Mouse (Mus musculus): ENCODE results near the gene Fam71a. TPM values are rescaled to one million over a fixed set of nuclear protein-coding genes. Genes with fewer than 3 reads are reported as not detected.

Gene Fam71a
- total RNA-seq, 4 experiments from 2014 or later, result not detected

GRCm38 (mm10) chr1:191125811-191126638, 38.6 kb downstream of the Fam71a start:
- no peak for DNase-seq (ENCODE audit: low spot score in 2 of 2)

- no peak for DNase-seq (ENCODE audit: low spot score in 2 of 2)
Measured at GRCm38 (mm10) chr1:191124288-191124687, 40.3 kb downstream of the Fam71a start.

DNA sequence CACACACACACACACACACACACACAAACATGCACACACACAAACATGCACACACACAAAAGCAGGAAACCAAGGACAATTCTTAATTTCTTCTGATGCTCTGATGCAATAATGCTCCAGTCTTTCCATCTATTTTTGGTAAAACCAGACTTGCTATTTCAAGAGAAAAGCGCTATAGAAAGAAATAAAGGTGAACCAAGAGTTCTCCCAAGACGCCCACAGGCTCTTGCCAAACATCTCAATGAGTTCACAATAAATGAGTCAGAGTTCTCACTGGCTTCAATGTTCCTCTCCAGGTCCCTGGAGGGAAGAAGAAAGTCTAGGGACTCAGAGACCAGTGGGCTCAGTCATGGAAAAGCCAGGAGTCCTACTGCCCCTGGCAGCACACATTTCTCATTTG, 40.9 kb downstream of the Fam71a start:
- no peak for DNase-seq (ENCODE audit: low spot score in 2 of 2)

DNA sequence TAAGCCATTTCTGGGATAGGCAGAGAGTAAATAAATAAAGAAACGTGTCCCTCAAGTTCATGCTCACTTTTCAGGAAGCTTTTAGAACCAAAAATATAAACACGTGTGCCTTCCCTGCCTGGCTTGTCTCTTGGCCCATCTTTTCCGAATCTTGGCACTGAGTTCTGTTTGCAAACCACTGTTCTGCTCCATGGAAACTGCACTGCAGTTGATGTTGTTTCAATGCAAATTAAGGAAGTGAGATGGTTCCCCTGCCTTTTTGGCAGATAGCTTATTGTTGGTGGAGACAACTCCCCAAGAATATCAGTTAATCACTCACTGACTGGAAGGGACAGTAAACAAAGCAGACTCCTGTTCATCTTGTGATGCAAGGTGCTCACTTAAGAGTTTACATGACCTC, 41.9 kb downstream of the Fam71a start:
- DNase-seq (ENCODE audit: low spot score in 2 of 2), result no peak

- no peak for DNase-seq (ENCODE audit: low spot score in 2 of 2)
Measured at GRCm38 (mm10) chr1:191115514-191116238, 48.9 kb downstream of the Fam71a start.

DNA sequence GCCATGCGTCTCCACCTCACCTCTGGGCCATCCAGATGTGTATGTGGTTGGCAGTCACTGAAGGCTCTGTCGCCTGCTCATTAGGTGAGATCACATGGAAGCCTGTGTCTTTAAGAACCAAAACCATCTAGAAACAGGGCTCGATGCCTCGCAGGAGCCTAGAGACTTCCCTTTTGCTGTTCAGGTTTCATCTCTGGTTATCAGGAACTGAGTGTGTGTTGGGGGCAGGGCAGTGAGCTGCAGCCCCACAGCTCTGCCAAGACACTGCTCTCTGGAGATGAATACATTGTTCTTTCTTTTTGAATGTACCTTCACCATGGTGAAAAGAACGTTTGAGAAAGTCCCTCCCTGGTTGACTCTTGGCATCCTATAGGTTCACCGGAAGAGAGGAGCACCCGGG, 49.7 kb downstream of the Fam71a start:
- DNase-seq (ENCODE audit: low spot score in 2 of 2), result no peak

Other genes with a start within 250 kb of the Fam71a start
- gene Angel2, start 239.7 kb downstream of the Fam71a start, total RNA-seq (2022), result 10 to 100 TPM; 49.4 to 61.7 (median 58.3) TPM
- 1 to 10 TPM; 1.2 to 2.7 (median 1.7) TPM for gene Vash2, start 185.5 kb downstream of the Fam71a start, total RNA-seq (2022)
- gene Flvcr1, start 138.7 kb downstream of the Fam71a start, total RNA-seq (2022), result 10 to 100 TPM; 16.8 to 20.0 (median 18.8) TPM
- not detected for gene Spata45, start 128.2 kb downstream of the Fam71a start, total RNA-seq (2022)
- gene Tatdn3, start 101.9 kb downstream of the Fam71a start, total RNA-seq (2022), result 10 to 100 TPM; 33.7 to 56.3 (median 49.8) TPM
- gene Nsl1, start 101.8 kb downstream of the Fam71a start, total RNA-seq (2022), result 1 to 10 TPM in 2 of 4 experiments, under 1 TPM in 2; 0.29 to 1.5 (median 0.89) TPM
- 1 to 10 TPM in 3 of 4 experiments, not detected in 1; 1.6 to 3.9 (median 3.7) TPM for gene Batf3, start 67.0 kb downstream of the Fam71a start, total RNA-seq (2022)
- 1 to 10 TPM in 3 of 4 experiments, under 1 TPM in 1; 0.80 to 7.7 (median 3.5) TPM for gene Atf3, start 53.2 kb upstream of the Fam71a start, total RNA-seq (2022)
- gene Nenf, start 153.4 kb upstream of the Fam71a start, total RNA-seq (2022), result 10 to 100 TPM; 57.8 to 80.1 (median 66.1) TPM
- gene Tmem206, start 161.1 kb upstream of the Fam71a start, total RNA-seq (2022), result 10 to 100 TPM in 3 of 4 experiments, 1 to 10 TPM in 1; 9.0 to 15.2 (median 11.7) TPM
- 10 to 100 TPM; 65.1 to 76.6 (median 70.6) TPM for gene Ppp2r5a, start 238.5 kb upstream of the Fam71a start, total RNA-seq (2022)